Mouse (Mus musculus) embryonic fibroblast, embryonic 13.5 days (primary cell): ENCODE measurements around the gene Oard1.

Experiments used
- CTCF ChIP-seq: IDR thresholded peaks from 2 replicates; pipeline ENCODE4 v1.5.1; 2011; ENCODE audit warnings: mild to moderate bottlenecking, control low read depth, low read length, moderate library complexity, borderline replicate concordance; ENCODE audit not compliant: insufficient read depth
- POLR2A ChIP-seq: IDR thresholded peaks from 2 replicates; pipeline ENCODE4 v1.6.1; 2011; ENCODE audit warnings: low read depth, mild to moderate bottlenecking, control low read depth, low read length, moderate library complexity

DNA sequence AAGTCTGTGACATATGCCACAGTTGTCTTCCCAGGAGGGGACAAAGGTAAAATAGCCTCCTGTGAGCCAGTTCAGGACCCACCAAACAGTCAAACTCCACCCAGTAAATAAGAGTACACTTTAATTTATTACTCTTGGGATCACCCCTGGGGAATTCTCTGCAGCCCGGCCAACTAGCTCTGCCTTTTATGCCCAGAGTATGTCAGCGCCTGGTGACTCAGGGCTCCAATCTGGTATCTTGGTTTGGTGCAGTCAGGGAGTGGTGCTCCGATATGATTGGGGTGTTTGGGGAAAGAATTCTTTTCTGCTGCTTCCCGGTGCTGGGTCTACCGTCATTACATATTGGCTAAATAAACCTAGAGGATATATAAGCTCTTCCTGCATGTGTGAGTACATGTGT lies 43.0 kb upstream of the Oard1 start:
- no peak for TF ChIP-seq POLR2A
- no peak for TF ChIP-seq CTCF
